ENCODE assay signal across 24 mouse cellular contexts in genomic region chr10:88351411-88352103, GRCm38 (mm10). TPM values are rescaled to one million over a fixed set of nuclear protein-coding genes. Genes with fewer than 3 reads are reported as not detected.
DNase-seq lines count a peak whose midpoint lies in the region; ATAC-seq and TF ChIP-seq lines count a peak whose summit lies in the region.
"Had no signal": no experiment of that assay in that cellular context is flagged by ENCODE, and none has a peak within 500 bp of the region (broad histone marks: within the 10 kb centered on the region; RNA-seq: fewer than 3 reads in every experiment).

No protein-coding gene starts in this region.

- no peak overlapping the region for H3K9ac ChIP-seq in liver, postnatal 0 days (replicated peaks)
- H3K9ac ChIP-seq: embryonic facial prominence, embryonic 15.5 days; hindbrain, embryonic 13.5 days had no signal

- no peaks in the 10 kb centered on the region for H3K36me3 ChIP-seq in liver, postnatal 0 days (replicated peaks; ENCODE audit: insufficient read depth, low read length)
- H3K36me3 ChIP-seq: embryonic facial prominence, embryonic 15.5 days; forebrain, embryonic 10.5 days; heart, embryonic 10.5 days; hindbrain, embryonic 13.5 days had no signal

- no peak for TF ChIP-seq CTCF in liver, postnatal 0 days (IDR thresholded peaks at IDR 0.05; ENCODE audit: low read depth)
- TF ChIP-seq CTCF in lung, adult 2 months (IDR thresholded peaks at IDR 0.05; ENCODE audit: insufficient read depth, low read length), result no peak

- H3K9me3 ChIP-seq in liver, postnatal 0 days (ENCODE audit: low read length), result no peaks in the 10 kb centered on the region
- H3K9me3 ChIP-seq: embryonic facial prominence, embryonic 15.5 days; forebrain, embryonic 10.5 days; heart, embryonic 10.5 days; hindbrain, embryonic 13.5 days had no signal

- TF ChIP-seq POLR2A in lung, adult 2 months (IDR thresholded peaks at IDR 0.05; ENCODE audit: borderline replicate concordance, extremely low read depth, low read depth, low read length), result no peak

- ATAC-seq in liver, postnatal 0 days, result peak; percentile 42
- ATAC-seq in megakaryocyte progenitor cell, adult 5-6 weeks (replicated peaks; ENCODE audit: poor library complexity), result peak; percentile 53
- ATAC-seq: forebrain, embryonic 14.5 days had no signal

- H3K27me3 ChIP-seq in liver, postnatal 0 days (ENCODE audit: insufficient read depth, low read length), result no peaks in the 10 kb centered on the region
- H3K27me3 ChIP-seq: CH12.LX; embryonic facial prominence, embryonic 15.5 days had no signal

- DNase-seq in liver, postnatal 0 days, result no peak
- DNase-seq in liver, result no peak
- DNase-seq in lung, postnatal 36 days, result peak; percentile 34
- DNase-seq in lung, adult 2 months, result no peak
- no peak for DNase-seq in layer of hippocampus, adult 9-11 months
- no peak for DNase-seq in spleen, postnatal 10 days (ENCODE audit: low spot score in 2 of 2)
- DNase-seq: adrenal gland, adult 2 months; adrenal gland, postnatal 25 days; cerebellum, adult 18-20 months; cerebellum, adult 9-11 months; embryo, embryonic 11 days; gastrocnemius, adult 2 months; gastrocnemius, postnatal 25 days; heart, adult 11 months; heart, postnatal 10 days; heart, postnatal 4 days had no signal

- peaks cover 14% of the 10 kb centered on the region for H3K4me1 ChIP-seq in liver, postnatal 0 days (ENCODE audit: insufficient read depth)
- peaks cover 13% of the 10 kb centered on the region for H3K4me1 ChIP-seq in lung, adult 2 months (ENCODE audit: control insufficient read depth, insufficient read depth, low read length)

- H3K4me3 ChIP-seq in liver, postnatal 0 days (ENCODE audit: low read depth, low read length), result no peak overlapping the region
- H3K4me3 ChIP-seq in lung, adult 2 months (replicated peaks; ENCODE audit: extremely low read depth, low read depth, low read length), result no peak overlapping the region
- H3K4me3 ChIP-seq: embryonic facial prominence, embryonic 15.5 days; erythroblast, embryonic 14.5 days; forebrain, embryonic 10.5 days; gastrocnemius, adult 2 months; heart, embryonic 10.5 days; hindbrain, embryonic 13.5 days had no signal

- 0 out of 2 replicates have a peak overlapping the region, but pooled peaks have one; percentile 7 for H3K27ac ChIP-seq in liver, postnatal 0 days (ENCODE audit: low read depth)
- H3K27ac ChIP-seq: embryonic facial prominence, embryonic 15.5 days; forebrain, embryonic 10.5 days; gastrocnemius, adult 2 months; heart, embryonic 10.5 days; hindbrain, embryonic 13.5 days had no signal

- 43% methylated on average over 5 of the region's 5 CpGs for WGBS in liver, postnatal 0 days (ENCODE audit: insufficient replicate concordance)
- WGBS in lung, adult 2 months, result 33% methylated on average over 5 of the region's 5 CpGs

- TF ChIP-seq EP300 in liver, postnatal 0 days (IDR thresholded peaks at IDR 0.05; ENCODE audit: low read depth), result no peak

- no peak overlapping the region for H3K4me2 ChIP-seq in liver, postnatal 0 days (ENCODE audit: low read depth, low read length)
- H3K4me2 ChIP-seq: embryonic facial prominence, embryonic 15.5 days; hindbrain, embryonic 13.5 days had no signal

RNA-seq across cellular contexts. Expression of gene Dram1, which starts 27.3 kb away (rescaled TPM):
- 2.9 and 3.1 TPM in 2 replicates for polyA plus RNA-seq in liver, postnatal 0 days (2015; fragmentation: Nextera tagmentation; extraction: Ambion mirVana)
- 326 and 360 TPM in 2 replicates for polyA plus RNA-seq in lung, adult 2 months (2012; rRNA removed)
- total RNA-seq in megakaryocyte progenitor cell, adult 5-6 weeks (2015), result 38.5 and 45.3 TPM in 2 replicates
- 26.8 and 33.4 TPM in 2 replicates for total RNA-seq in megakaryocyte progenitor cell, adult 5-6 weeks (2017)
- polyA plus RNA-seq: erythroblast, embryonic 14.5 days had no signal

RNA-seq across cellular contexts. Expression of gene Gnptab, which starts 27.4 kb away (rescaled TPM):
- 1.5 and 1.8 TPM in 2 replicates for polyA plus RNA-seq in liver, postnatal 0 days (2015; fragmentation: Nextera tagmentation; extraction: Ambion mirVana)
- 12.4 and 16.6 TPM in 2 replicates for polyA plus RNA-seq in lung, adult 2 months (2012; rRNA removed)
- 117 and 142 TPM in 2 replicates for total RNA-seq in megakaryocyte progenitor cell, adult 5-6 weeks (2015)
- 48.7 and 58.3 TPM in 2 replicates for total RNA-seq in megakaryocyte progenitor cell, adult 5-6 weeks (2017)

Comparison
In these comparisons a context has a peak if more than half of its experiments do, and no peak if none do; other contexts are left out.
1. RNA of gene Dram1, which starts 27.3 kb away (polyA plus RNA-seq): 326 to 360 TPM in lung, adult 2 months; 2.9 to 3.1 TPM in liver, postnatal 0 days; every median in the first group is over 10 times any median in the second.